Mouse (Mus musculus) kidney, postnatal 4 days (tissue): ENCODE measurements at regions not wholly inside any gene's neighbourhood (a gene's known extent, or its start where the extent isn't known, plus 50 kb on each side); places are given as distances from the start of the nearest gene placed in this dataset.

Experiments used
- DNase-seq, 2 experiments: peaks; one replicate each; pipeline ENCODE4 v3.0.0; 2021; ENCODE audit warnings: mixed read lengths in 2 of 2

GRCm38 (mm10) chr11:90981626-90982025 is 293.5 kb upstream of the Tom1l1 start:
- no peak for DNase-seq

GRCm38 (mm10) chr11:90978234-90978633 is 290.1 kb upstream of the Tom1l1 start:
- no peak for DNase-seq

- no peak for DNase-seq
Measured at GRCm38 (mm10) chr11:90941076-90941475, 252.9 kb upstream of the Tom1l1 start.

GRCm38 (mm10) chr11:90925738-90926137 is 237.6 kb upstream of the Tom1l1 start:
- no peak for DNase-seq

GRCm38 (mm10) chr11:90917782-90918181 is 229.6 kb upstream of the Tom1l1 start:
- DNase-seq, result no peak

GRCm38 (mm10) chr11:90894236-90894635 is 206.1 kb upstream of the Tom1l1 start:
- DNase-seq, result no peak

- DNase-seq, result no peak
Measured at GRCm38 (mm10) chr11:90873122-90873521, 185.0 kb upstream of the Tom1l1 start.

- no peak for DNase-seq
Measured at GRCm38 (mm10) chr11:90871686-90872085, 183.5 kb upstream of the Tom1l1 start.

GRCm38 (mm10) chr11:90863981-90864760 is 176.0 kb upstream of the Tom1l1 start:
- no peak for DNase-seq

GRCm38 (mm10) chr11:90855731-90856130 is 167.6 kb upstream of the Tom1l1 start:
- DNase-seq, result no peak

- DNase-seq, result no peak
Measured at GRCm38 (mm10) chr11:90855324-90855723, 167.2 kb upstream of the Tom1l1 start.

- DNase-seq, result no peak
Measured at GRCm38 (mm10) chr11:90851221-90851620, 163.1 kb upstream of the Tom1l1 start.

- DNase-seq, result peak; percentile 25 to 38
Measured at GRCm38 (mm10) chr11:90844925-90845319, 156.8 kb upstream of the Tom1l1 start.

GRCm38 (mm10) chr11:90844266-90844924 is 156.2 kb upstream of the Tom1l1 start:
- peak; percentile 8 to 26 for DNase-seq

GRCm38 (mm10) chr11:90838161-90838560 is 150.0 kb upstream of the Tom1l1 start:
- DNase-seq, result no peak

- peak in 1 of 2 experiments; percentile 1 for DNase-seq
Measured at GRCm38 (mm10) chr11:90824761-90825160, 136.6 kb upstream of the Tom1l1 start.

- no peak for DNase-seq
Measured at GRCm38 (mm10) chr11:90816727-90817126, 128.6 kb upstream of the Tom1l1 start.

GRCm38 (mm10) chr11:90814471-90814870 is 126.3 kb upstream of the Tom1l1 start:
- DNase-seq, result no peak

- no peak for DNase-seq
Measured at GRCm38 (mm10) chr11:90812971-90813370, 124.8 kb upstream of the Tom1l1 start.

- no peak for DNase-seq
Measured at GRCm38 (mm10) chr11:90812530-90812929, 124.4 kb upstream of the Tom1l1 start.

- no peak for DNase-seq
Measured at GRCm38 (mm10) chr11:90808443-90808842, 120.3 kb upstream of the Tom1l1 start.

GRCm38 (mm10) chr11:90807343-90807742 is 119.2 kb upstream of the Tom1l1 start:
- no peak for DNase-seq

GRCm38 (mm10) chr11:90802569-90803363 is 114.6 kb upstream of the Tom1l1 start:
- DNase-seq, result no peak
